Mouse (Mus musculus): ENCODE results near the gene Dffb. TPM values are rescaled to one million over a fixed set of nuclear protein-coding genes. Genes with fewer than 3 reads are reported as not detected.

The Dffb gene
- 15.6 TPM for polyA plus RNA-seq (2014; fragmentation: Illumina TruSeq; extraction: RNeasy Lipid Tissue Mini Kit (QIAGEN cat#74804); ENCODE audit: low read depth, low replicate concordance)

GRCm38 (mm10) chr4:153974431-153975291 is at the start of gene Dffb, which contains the start of gene Cep104:
Gene Dffb, minus strand, starts transcription at chr4:153975126.
Gene Cep104, plus strand, starts transcription at chr4:153975194.

GRCm38 (mm10) chr4:154011646-154012089 is 36.7 kb upstream of the Dffb start, which contains the start of gene Lrrc47:
Gene Lrrc47, plus strand, starts transcription at chr4:154011731.

DNA sequence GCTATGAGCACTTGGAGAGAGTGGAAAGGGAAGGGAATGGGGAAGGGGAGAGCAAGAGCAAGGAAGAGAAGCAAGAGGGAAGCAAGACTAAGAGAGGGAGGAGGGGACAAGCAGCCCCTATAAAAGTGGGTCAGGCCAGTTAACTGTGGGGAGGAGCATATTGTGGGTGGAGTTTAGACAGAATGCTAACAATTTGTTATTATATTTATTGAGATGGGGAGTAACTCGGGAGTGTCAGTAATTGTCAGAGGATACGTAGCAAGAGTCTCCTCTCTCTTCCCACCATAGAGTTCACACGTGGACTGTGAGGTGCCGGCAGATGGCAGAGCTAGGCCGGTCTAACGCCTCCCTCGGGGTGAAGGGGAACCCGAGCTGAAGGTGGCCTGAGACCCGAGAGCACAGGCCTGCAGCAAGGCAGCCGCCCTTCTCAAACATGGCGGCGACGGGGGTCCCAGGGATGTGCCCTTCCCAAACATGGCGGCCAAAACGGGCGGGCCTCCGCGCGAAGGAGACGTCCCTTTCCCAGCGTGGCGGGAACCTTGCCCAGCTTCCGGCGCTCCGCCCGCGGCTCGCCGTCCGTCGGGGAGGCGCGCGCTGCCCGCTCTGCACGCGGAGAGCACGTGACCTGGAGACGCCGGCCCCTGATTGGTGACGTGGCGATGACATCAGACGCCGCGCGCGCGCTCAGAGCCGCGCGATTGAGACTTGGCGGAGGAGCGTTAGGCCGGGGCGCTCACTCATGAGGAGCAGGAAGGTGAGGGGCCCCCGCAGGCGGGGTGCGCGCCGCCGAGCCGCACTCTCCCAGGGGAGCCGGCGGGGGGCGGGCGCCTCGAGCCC is 18.1 kb downstream of the Dffb start, which contains the start of gene A430005L14Rik:
Gene A430005L14Rik (plus strand): TSS at position 669 of the 837 bp plus-strand sequence.

Other genes starting within 250 kb of the Dffb start
- gene A430005L14Rik, start 17.9 kb downstream of the Dffb start, polyA plus RNA-seq (2014; fragmentation: Illumina TruSeq; extraction: RNeasy Lipid Tissue Mini Kit (QIAGEN cat#74804); ENCODE audit: low read depth, low replicate concordance) = 24.1 TPM
- 26.9 TPM for gene Cep104, start 68 bp upstream of the Dffb start, polyA plus RNA-seq (2014; fragmentation: Illumina TruSeq; extraction: RNeasy Lipid Tissue Mini Kit (QIAGEN cat#74804); ENCODE audit: low read depth, low replicate concordance)
- gene Lrrc47, start 36.6 kb upstream of the Dffb start, polyA plus RNA-seq (2014; fragmentation: Illumina TruSeq; extraction: RNeasy Lipid Tissue Mini Kit (QIAGEN cat#74804); ENCODE audit: low read depth, low replicate concordance) = 26.1 TPM
- gene Smim1, start 51.1 kb upstream of the Dffb start, polyA plus RNA-seq (2014; fragmentation: Illumina TruSeq; extraction: RNeasy Lipid Tissue Mini Kit (QIAGEN cat#74804); ENCODE audit: low read depth, low replicate concordance) = 16.1 TPM
- gene Ccdc27, start 67.6 kb upstream of the Dffb start, polyA plus RNA-seq (2014; fragmentation: Illumina TruSeq; extraction: RNeasy Lipid Tissue Mini Kit (QIAGEN cat#74804); ENCODE audit: low read depth, low replicate concordance) = not detected
- not detected for gene Trp73, start 165.1 kb upstream of the Dffb start, polyA plus RNA-seq (2014; fragmentation: Illumina TruSeq; extraction: RNeasy Lipid Tissue Mini Kit (QIAGEN cat#74804); ENCODE audit: low read depth, low replicate concordance)
- gene Wrap73, start 167.2 kb upstream of the Dffb start, polyA plus RNA-seq (2014; fragmentation: Illumina TruSeq; extraction: RNeasy Lipid Tissue Mini Kit (QIAGEN cat#74804); ENCODE audit: low read depth, low replicate concordance) = 10.1 TPM
- gene Tprgl, start 185.5 kb upstream of the Dffb start, polyA plus RNA-seq (2014; fragmentation: Illumina TruSeq; extraction: RNeasy Lipid Tissue Mini Kit (QIAGEN cat#74804); ENCODE audit: low read depth, low replicate concordance) = 144 TPM
- 3.1 TPM for gene Megf6, start 195.6 kb upstream of the Dffb start, polyA plus RNA-seq (2014; fragmentation: Illumina TruSeq; extraction: RNeasy Lipid Tissue Mini Kit (QIAGEN cat#74804); ENCODE audit: low read depth, low replicate concordance)